Mouse (Mus musculus): ENCODE measurements at regions not wholly inside any gene's neighbourhood (a gene's known extent, or its start where the extent isn't known, plus 50 kb on each side); places are given as distances from the start of the nearest gene placed in this dataset.

GRCm38 (mm10) chr9:79346371-79347096 lies 372.1 kb downstream of the Col12a1 start:
- no peak for ATAC-seq (ENCODE audit: low FRiP score)
- no peak overlapping the region for H3K4me3 ChIP-seq
- H3K36me3 ChIP-seq = no peaks in the 10 kb centered on the region
- whole genome bisulfite sequencing = 89% methylated on average over 15 of the region's 15 CpGs
- peaks cover 8% of the 10 kb centered on the region; the same call in 1 of the 2 replicates for H3K9me3 ChIP-seq
- H3K4me1 ChIP-seq (replicated peaks) = no peaks in the 10 kb centered on the region
- H3K27ac ChIP-seq = no peak overlapping the region
- no peak overlapping the region for H3K9ac ChIP-seq
- H3K27me3 ChIP-seq = no peaks in the 10 kb centered on the region
- H3K4me2 ChIP-seq = no peak overlapping the region

- ATAC-seq (ENCODE audit: low FRiP score) = no peak
- H3K36me3 ChIP-seq = no peaks in the 10 kb centered on the region
- no peak overlapping the region for H3K9ac ChIP-seq
- 98% methylated on average over 2 of the region's 2 CpGs for WGBS
- H3K9me3 ChIP-seq = no peaks in the 10 kb centered on the region
- H3K4me3 ChIP-seq = no peak overlapping the region
- H3K4me2 ChIP-seq = no peak overlapping the region
- H3K27me3 ChIP-seq = no peaks in the 10 kb centered on the region
- no peak overlapping the region for H3K27ac ChIP-seq
- no peaks in the 10 kb centered on the region for H3K4me1 ChIP-seq (replicated peaks)
Observed at GRCm38 (mm10) chr9:79392020-79392419, 326.6 kb downstream of the Col12a1 start.

GRCm38 (mm10) chr9:79414989-79415388 lies 303.6 kb downstream of the Col12a1 start:
- no peak for ATAC-seq (ENCODE audit: low FRiP score)
- H3K9me3 ChIP-seq = no peaks in the 10 kb centered on the region
- no peaks in the 10 kb centered on the region for H3K4me1 ChIP-seq (replicated peaks)
- H3K4me2 ChIP-seq = no peak overlapping the region
- H3K27me3 ChIP-seq = no peaks in the 10 kb centered on the region
- H3K9ac ChIP-seq = no peak overlapping the region
- no peak overlapping the region for H3K27ac ChIP-seq
- no peaks in the 10 kb centered on the region for H3K36me3 ChIP-seq
- H3K4me3 ChIP-seq = no peak overlapping the region

- Histone ChIP-seq H3K27ac (no peak overlapping the region), H3K27me3 (no peaks in the 10 kb centered on the region), H3K36me3 (no peaks in the 10 kb centered on the region), H3K9ac (no peak overlapping the region), H3K9me3 (no peaks in the 10 kb centered on the region), H3K4me3 (no peak overlapping the region), H3K4me1 (replicated peaks) (no peaks in the 10 kb centered on the region), H3K4me2 (no peak overlapping the region)
- 55% methylated on average over 1 of the region's 1 CpGs for WGBS
- no peak for ATAC-seq (ENCODE audit: low FRiP score)
Observed at GRCm38 (mm10) chr9:79430417-79430816, 288.2 kb downstream of the Col12a1 start.

GRCm38 (mm10) chr9:79437636-79438035 lies 281.0 kb downstream of the Col12a1 start:
- no peaks in the 10 kb centered on the region for H3K4me1 ChIP-seq (replicated peaks)
- H3K36me3 ChIP-seq = no peaks in the 10 kb centered on the region
- H3K27me3 ChIP-seq = no peaks in the 10 kb centered on the region
- no peaks in the 10 kb centered on the region for H3K9me3 ChIP-seq
- no peak overlapping the region for H3K9ac ChIP-seq
- H3K4me2 ChIP-seq = no peak overlapping the region
- no peak for ATAC-seq (ENCODE audit: low FRiP score)
- no peak overlapping the region for H3K4me3 ChIP-seq
- no peak overlapping the region for H3K27ac ChIP-seq
- WGBS = 91% methylated on average over 3 of the region's 3 CpGs

GRCm38 (mm10) chr9:79439233-79439960 lies 279.2 kb downstream of the Col12a1 start:
- WGBS = 61% methylated on average over 11 of the region's 11 CpGs

GRCm38 (mm10) chr9:79455226-79455625 lies 263.4 kb downstream of the Col12a1 start:
- Histone ChIP-seq H3K9ac (no peak overlapping the region), H3K27ac (no peak overlapping the region), H3K4me1 (replicated peaks) (no peaks in the 10 kb centered on the region), H3K4me3 (no peak overlapping the region), H3K36me3 (no peaks in the 10 kb centered on the region), H3K4me2 (no peak overlapping the region), H3K9me3 (no peaks in the 10 kb centered on the region), H3K27me3 (no peaks in the 10 kb centered on the region)
- 17% methylated on average over 3 of the region's 3 CpGs for WGBS
- no peak for ATAC-seq (ENCODE audit: low FRiP score)

More at GRCm38 (mm10) chr9:79439233-79439960, 279.2 kb downstream of the Col12a1 start:
- no peak for ATAC-seq (ENCODE audit: low FRiP score)
- no peaks in the 10 kb centered on the region for H3K36me3 ChIP-seq
- H3K4me3 ChIP-seq = no peak overlapping the region
- no peaks in the 10 kb centered on the region for H3K4me1 ChIP-seq (replicated peaks)
- H3K4me2 ChIP-seq = no peak overlapping the region
- H3K9ac ChIP-seq = no peak overlapping the region
- no peaks in the 10 kb centered on the region for H3K27me3 ChIP-seq
- H3K27ac ChIP-seq = no peak overlapping the region
- H3K9me3 ChIP-seq = no peaks in the 10 kb centered on the region

GRCm38 (mm10) chr9:79479118-79479517 lies 239.5 kb downstream of the Col12a1 start:
- Histone ChIP-seq H3K27me3 (no peaks in the 10 kb centered on the region), H3K36me3 (no peaks in the 10 kb centered on the region), H3K4me2 (no peak overlapping the region), H3K27ac (no peak overlapping the region), H3K4me3 (no peak overlapping the region), H3K4me1 (replicated peaks) (no peaks in the 10 kb centered on the region), H3K9ac (no peak overlapping the region), H3K9me3 (no peaks in the 10 kb centered on the region)
- no peak for ATAC-seq (ENCODE audit: low FRiP score)
- WGBS = 26% methylated on average over 1 of the region's 1 CpGs

- Histone ChIP-seq H3K27ac (no peak overlapping the region), H3K9ac (no peak overlapping the region), H3K36me3 (no peaks in the 10 kb centered on the region), H3K9me3 (no peaks in the 10 kb centered on the region), H3K27me3 (no peaks in the 10 kb centered on the region), H3K4me3 (no peak overlapping the region), H3K4me2 (no peak overlapping the region), H3K4me1 (replicated peaks) (no peaks in the 10 kb centered on the region)
- 60% methylated on average over 2 of the region's 2 CpGs for WGBS
- no peak for ATAC-seq (ENCODE audit: low FRiP score)
Observed at GRCm38 (mm10) chr9:79500253-79500652, 218.4 kb downstream of the Col12a1 start.

GRCm38 (mm10) chr9:79502034-79502433 lies 216.6 kb downstream of the Col12a1 start:
- Histone ChIP-seq H3K9me3 (no peaks in the 10 kb centered on the region), H3K4me2 (no peak overlapping the region), H3K4me3 (no peak overlapping the region), H3K27me3 (no peaks in the 10 kb centered on the region), H3K9ac (no peak overlapping the region), H3K4me1 (replicated peaks) (no peaks in the 10 kb centered on the region), H3K27ac (no peak overlapping the region), H3K36me3 (no peaks in the 10 kb centered on the region)
- no peak for ATAC-seq (ENCODE audit: low FRiP score)

GRCm38 (mm10) chr9:79516384-79516783 lies 202.2 kb downstream of the Col12a1 start:
- ATAC-seq (ENCODE audit: low FRiP score) = no peak
- Histone ChIP-seq H3K4me3 (no peak overlapping the region), H3K36me3 (no peaks in the 10 kb centered on the region), H3K4me1 (replicated peaks) (no peaks in the 10 kb centered on the region), H3K27me3 (no peaks in the 10 kb centered on the region), H3K9ac (no peak overlapping the region), H3K9me3 (no peaks in the 10 kb centered on the region), H3K4me2 (no peak overlapping the region), H3K27ac (no peak overlapping the region)
- 85% methylated on average over 7 of the region's 7 CpGs for WGBS

GRCm38 (mm10) chr9:79517461-79517860 lies 201.2 kb downstream of the Col12a1 start:
- Histone ChIP-seq H3K9me3 (no peaks in the 10 kb centered on the region), H3K27ac (no peak overlapping the region), H3K36me3 (no peaks in the 10 kb centered on the region), H3K4me3 (no peak overlapping the region), H3K27me3 (no peaks in the 10 kb centered on the region), H3K4me2 (no peak overlapping the region), H3K9ac (no peak overlapping the region), H3K4me1 (replicated peaks) (no peaks in the 10 kb centered on the region)
- 79% methylated on average over 5 of the region's 5 CpGs for WGBS
- no peak for ATAC-seq (ENCODE audit: low FRiP score)

- H3K36me3 ChIP-seq = no peaks in the 10 kb centered on the region
- 82% methylated on average over 1 of the region's 1 CpGs for WGBS
- H3K4me3 ChIP-seq = no peak overlapping the region
- no peak overlapping the region for H3K4me2 ChIP-seq
- no peak overlapping the region for H3K9ac ChIP-seq
- no peaks in the 10 kb centered on the region for H3K27me3 ChIP-seq
- no peak for ATAC-seq (ENCODE audit: low FRiP score)
- no peak overlapping the region for H3K27ac ChIP-seq
- no peaks in the 10 kb centered on the region for H3K9me3 ChIP-seq
- no peaks in the 10 kb centered on the region for H3K4me1 ChIP-seq (replicated peaks)
Observed at GRCm38 (mm10) chr9:79518640-79519039, 200.0 kb downstream of the Col12a1 start.

All from hindbrain, embryonic 13.5 days (tissue).